Mouse (Mus musculus): Measurements from ENCODE around the gene Tbc1d22a. TPM values are rescaled to one million over a fixed set of nuclear protein-coding genes. Genes with fewer than 3 reads are reported as not detected.

Gene Tbc1d22a
- total RNA-seq, 2 experiments from 2014 or later: 32.3 TPM

DNA sequence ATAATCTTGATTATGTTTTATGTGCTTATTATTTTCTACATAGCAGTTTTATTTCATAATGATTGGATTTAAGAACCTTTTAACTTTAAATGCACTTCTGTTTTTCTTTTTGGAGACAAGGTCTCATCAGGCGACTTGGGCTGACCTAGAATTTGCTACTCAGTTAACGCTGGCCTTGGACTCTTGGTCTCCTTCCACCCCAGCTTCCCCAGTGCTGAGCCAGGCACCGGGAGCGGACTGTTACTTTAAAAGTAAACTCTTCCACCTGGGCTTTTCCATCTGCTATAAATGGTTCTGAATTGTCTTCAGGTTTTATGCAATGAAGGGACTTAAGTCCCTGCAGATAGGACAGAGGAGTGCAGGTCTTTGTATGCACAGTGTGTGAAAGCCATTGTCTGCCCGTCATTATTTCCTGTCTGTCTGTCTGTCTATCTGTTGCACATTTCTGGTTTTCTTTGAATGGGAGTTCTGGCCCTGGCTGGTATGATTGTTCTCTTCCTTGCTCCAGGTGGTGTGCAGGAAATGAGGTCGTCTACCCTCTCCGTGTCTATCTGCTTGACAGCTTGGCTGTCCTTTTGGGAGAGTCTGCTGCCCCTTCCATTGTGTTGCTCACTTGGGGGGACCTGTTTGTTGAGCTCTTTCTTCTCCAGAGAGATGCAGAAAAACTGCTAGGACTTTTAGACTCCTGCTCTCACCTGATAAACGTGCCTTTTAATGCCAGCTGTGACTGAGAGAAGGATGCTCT is 117.4 kb downstream of the Tbc1d22a start:
- no peak for DNase-seq (ENCODE audit: low spot score in 2 of 2)

DNA sequence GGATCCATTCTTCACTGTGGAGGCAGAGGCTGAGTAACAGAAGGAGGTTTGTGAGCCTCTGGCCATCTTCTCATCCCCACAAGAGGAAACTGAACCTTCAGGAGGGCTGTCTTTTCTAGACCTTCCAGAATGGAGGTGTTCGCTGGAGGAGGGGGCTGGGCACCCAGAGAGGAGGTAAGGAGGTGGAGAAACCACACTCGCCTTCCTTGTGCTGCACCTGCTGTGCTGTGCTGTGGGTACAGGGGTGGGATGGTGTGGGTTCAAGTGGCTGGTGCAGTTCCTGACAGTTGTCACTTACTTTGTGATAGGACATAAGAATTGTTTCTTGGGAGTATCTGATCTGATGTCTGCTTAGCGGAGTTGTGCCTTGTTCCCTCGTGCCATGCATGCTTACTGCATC is 118.9 kb downstream of the Tbc1d22a start:
- DNase-seq (ENCODE audit: low spot score in 2 of 2): no peak

DNA sequence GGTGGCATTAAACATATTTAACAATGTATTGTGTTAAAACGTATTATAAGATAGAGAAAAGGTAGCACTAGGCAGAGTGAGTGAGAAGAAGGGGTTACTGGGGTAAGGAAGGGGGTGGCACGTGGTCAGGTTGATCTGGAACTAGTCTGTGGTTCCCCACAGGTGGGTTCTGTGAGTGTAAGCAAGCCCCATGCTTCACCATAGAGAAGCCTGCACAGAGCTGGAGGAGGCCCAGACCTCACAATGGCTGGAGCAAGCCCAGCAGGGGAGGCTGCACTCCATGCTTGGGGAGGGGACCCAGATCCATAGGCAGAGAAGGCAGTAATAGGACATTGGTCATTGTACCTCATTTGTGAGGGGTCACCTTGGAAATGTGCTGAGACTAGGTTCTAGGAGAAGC is 119.3 kb downstream of the Tbc1d22a start:
- DNase-seq (ENCODE audit: low spot score in 2 of 2): no peak

DNA sequence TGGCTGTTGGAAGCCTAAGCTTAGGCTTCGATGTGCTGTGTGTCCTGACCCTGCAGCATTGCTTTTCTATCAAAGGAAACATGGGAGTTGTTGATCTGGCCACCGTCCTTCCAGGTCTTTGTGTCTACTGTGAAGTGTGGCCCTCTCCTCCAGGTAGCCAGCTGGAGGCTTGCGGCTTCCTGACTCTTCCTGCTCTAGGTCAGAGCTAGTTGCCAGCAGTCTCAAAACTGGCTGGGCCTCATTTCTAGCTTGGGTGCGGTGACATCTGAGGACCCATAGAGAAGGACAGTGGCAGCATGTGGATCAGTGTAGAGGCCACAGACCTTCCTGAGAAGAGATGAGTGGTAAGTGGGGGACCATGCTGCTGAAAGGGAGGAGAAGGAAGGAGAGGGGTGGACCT is 120.0 kb downstream of the Tbc1d22a start:
- DNase-seq (ENCODE audit: low spot score in 2 of 2): no peak

DNA sequence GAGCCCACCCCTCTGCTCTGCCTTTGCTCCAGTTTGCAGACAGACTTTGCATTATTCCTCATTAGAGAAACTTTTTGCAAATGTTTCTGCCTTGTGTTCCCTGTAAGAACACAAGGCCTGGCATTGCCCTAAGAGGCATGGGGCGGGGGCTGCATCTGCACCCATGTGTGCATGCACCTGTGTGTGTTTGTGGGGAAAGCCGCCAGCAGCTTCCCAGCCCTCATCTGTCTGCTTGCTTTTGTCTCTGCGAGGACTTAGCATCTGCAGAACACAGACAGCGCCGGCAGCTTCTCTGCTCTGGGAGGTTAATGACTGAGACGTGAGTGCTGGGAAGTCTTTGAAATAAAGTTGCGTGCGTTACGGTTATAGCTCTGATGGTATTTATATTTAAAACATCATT is 120.5 kb downstream of the Tbc1d22a start:
- no peak for DNase-seq (ENCODE audit: low spot score in 2 of 2)

DNA sequence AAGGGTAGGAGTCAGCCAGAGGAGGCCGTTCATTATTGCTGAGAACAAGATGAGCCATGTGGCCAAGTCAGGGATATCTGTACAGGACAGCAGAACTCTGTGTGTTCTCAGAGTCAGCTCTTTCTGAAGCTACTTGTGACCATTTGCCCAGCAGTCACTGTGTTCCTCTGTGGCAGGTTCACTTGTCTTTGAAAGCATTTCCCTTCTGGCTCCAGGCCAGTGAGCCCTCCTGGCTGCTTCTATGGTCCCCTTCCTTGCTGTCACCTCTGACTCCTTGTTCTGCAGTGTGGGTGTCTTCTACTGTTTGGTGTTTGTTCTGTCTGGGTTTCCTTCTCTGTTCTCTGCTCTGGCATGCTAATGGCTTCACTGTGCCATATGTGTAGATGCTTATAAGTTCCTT is 121.5 kb downstream of the Tbc1d22a start:
- DNase-seq (ENCODE audit: low spot score in 2 of 2): no peak

DNA sequence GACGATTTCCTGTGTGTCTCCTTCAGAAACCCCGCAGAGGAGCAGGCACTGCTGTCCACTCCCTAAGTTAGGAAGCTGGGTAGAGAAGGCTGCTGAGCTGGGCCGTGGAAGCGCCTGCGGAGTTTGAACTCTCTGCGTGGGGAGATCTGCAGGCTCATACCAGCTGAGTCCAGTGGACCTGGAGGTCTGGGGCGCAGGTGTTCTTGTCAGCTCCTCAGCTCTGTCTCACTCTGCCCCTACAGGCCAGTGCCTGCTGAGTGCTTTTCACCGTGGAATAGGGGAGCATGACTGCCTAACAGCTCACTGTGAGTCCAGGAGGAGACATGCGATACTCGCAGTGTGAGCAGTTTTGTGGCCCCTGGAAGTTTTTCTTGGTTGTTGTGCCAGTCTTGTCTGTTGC is 123.5 kb downstream of the Tbc1d22a start:
- no peak for DNase-seq (ENCODE audit: low spot score in 2 of 2)

DNA sequence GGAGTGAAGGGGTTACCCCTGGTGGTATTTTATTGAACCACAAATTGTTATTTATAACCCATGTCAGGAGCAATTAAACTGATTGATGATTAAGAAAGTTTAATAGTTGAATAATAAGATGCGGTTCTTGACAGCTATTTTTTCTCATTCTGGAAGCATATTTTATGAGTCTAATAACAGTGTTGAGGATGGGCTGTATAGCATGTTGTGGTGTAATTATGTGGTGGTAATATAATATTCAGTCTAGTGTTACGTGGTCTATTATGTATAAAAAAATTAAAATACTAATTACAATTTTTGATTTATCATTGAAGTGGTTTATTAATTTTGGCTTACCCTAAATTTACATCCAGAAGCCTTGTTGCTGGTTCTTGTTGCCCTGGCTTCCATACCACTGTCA is 125.5 kb downstream of the Tbc1d22a start:
- no peak for DNase-seq (ENCODE audit: low spot score in 2 of 2)

DNA sequence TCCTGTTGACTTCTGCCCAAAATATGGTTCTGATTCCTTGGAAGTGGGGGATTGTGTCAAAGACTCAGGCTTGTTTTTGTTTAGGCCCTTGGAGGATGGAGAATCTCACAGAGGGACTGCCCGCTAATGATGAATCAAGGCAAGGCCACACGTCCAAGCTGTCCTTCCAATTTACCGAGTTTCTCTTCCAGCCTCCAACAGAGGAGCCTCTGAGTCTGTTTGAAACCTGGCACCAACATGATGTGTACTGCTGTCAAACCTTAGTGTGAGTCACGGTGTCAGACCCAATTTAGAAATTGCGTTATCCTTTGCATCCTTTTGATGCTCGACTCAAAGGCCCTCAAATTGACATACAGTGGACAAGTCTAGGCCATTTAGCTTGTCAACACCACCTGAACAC is 126.5 kb downstream of the Tbc1d22a start:
- DNase-seq (ENCODE audit: low spot score in 2 of 2): no peak

DNA sequence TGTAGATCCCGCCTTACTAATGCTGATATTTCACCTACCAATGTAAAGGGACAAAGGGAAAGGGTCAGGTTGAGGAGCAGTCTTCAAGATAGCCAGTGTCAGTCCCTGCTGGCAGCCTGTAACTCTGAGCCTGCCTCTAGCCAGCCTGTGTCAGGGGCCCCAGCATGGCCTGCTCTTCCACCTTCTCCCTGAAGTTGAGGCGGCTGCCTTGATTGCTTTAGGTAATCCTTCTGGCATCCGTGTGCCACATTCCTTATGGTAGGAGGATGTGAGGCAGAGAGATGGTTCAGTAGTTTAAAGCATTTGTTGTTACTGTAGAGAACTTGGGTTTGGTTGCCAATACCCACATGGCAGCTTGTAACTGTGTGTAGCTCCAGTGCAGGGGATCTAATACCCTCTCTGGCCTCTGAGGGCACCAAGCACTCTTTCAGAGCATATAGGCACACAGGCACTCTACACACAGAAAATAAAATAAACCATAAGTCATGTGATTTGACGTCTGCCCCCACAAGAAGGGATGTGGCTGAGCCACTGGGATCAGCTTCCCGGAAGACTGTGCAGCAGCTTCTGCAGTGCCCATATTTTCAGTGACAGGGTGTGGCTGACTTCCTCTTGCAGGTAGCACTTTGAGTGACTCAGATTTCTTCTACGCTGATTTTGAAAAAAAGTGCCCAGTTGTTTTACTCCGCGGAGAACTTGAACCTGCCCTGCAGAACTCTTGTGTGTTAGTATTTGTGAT is 128.5 kb downstream of the Tbc1d22a start:
- no peak for DNase-seq (ENCODE audit: low spot score in 2 of 2)

DNA sequence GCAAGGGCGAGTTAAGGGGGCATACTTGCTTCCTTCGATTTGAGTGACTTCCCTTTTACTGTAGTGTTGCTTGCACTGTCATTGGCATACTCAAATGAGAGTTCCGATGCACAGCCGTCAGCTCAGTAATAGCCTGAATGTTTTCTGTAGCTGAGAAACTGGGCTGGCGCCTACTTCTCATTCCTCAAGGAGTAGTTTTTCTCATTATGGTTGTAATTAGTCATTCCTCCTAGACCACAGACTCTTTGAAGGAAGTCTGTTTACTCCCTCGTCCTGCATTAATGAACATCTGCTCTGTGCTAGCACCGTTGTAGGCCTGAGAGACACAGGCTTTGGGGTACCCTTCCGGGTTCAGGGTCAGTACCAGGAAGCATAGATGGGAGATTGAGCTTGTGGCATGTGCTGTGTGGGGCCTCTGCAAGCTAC is 130.7 kb downstream of the Tbc1d22a start:
- no peak for DNase-seq (ENCODE audit: low spot score in 2 of 2)

DNA sequence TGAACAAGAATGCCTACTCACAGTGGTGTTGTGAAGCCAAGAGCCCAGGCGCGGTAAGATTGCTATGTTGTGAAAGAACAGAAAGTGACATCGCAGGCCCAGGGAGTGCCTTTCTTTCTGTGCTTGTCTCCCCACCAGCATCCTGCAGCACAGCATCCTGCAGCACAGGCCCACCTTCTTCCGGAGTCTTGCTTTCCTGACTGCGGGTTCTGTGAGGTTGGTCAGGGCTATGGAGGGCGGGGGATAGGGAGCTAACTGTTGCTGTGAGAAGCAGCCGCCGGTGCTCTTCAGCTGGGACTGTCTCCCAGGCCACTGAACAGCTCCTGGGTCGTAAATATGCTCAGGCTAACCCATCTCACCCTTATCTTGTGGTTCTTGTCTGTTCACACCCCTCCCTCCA is 131.6 kb downstream of the Tbc1d22a start:
- no peak for DNase-seq (ENCODE audit: low spot score in 2 of 2)

DNA sequence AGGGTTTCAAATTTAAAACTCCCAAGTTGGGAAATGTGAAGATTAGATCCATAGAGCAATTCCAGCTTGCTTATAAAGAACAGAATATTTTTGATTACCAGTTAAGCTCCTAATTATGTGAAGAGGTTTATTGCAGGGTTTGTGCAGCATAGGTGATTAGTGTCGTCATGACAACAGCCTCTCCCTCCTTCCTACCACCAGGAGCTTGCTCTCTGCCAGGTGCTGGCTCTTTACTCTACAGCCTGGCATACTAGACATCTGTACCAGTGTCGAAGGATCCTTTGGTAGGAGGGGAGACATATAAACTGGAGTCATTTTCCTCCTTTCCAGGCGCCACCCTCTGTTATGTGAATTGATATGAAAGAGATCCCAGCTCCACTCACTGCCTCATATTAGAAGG is 132.3 kb downstream of the Tbc1d22a start:
- DNase-seq (ENCODE audit: low spot score in 2 of 2): no peak

DNA sequence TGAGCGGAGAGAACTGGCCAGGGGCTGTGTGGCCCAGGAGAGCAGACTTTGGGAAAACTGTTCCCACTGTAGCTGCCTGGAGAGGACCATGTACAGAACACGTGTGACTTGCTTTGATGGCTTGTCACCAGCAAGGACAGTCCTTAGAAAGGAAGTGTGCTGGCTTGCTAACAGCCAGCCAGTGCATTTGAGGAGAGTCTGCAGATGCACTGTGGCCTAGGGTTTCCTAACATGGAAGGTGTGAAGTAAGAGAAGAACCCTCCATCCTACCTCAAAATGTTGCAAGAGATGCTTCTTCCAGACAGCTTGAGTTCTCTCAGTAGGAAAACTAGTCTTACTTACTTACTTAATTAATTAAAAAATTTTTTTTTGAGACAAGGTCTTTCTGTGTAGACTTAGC is 140.7 kb downstream of the Tbc1d22a start:
- DNase-seq (ENCODE audit: low spot score in 2 of 2): no peak

DNA sequence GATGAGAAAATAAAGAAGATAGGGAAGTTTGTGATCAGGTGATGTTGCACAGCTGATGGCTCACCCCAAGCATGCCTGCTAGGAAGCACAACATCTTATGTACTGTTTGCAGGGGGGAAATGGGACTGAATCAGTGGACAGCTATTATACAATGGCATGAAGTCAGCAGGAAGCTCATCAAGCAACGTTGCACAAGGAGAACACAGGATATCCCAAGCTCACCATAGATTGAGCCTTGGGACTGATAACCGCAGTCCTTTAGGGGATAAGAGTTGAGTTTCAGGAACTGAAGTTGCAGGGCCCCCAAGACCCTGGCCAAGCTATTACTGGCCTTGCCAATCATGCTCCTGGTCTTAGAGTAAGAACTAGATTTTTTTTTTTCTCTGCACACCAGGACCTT is 141.6 kb downstream of the Tbc1d22a start:
- DNase-seq (ENCODE audit: low spot score in 2 of 2): no peak

DNA sequence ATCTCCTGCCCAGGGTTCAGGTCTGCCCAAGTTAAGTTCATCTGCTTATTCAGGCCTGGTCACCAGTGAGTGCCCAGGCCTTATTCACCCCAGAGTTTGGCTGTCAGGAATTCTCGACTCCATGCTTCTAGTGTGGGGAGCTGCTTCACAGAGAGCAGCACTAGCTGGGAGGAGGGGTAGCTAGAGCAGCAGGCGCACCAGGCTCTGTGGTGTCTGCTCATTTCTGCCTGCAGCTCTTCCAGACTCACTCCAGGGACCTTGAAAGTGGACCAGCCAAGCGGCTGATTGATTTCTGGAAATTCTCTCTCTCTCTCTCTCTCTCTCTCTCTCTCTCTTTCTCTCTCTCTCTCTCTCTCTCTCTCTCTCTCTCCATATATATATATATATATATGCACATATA is 146.1 kb downstream of the Tbc1d22a start:
- no peak for DNase-seq (ENCODE audit: low spot score in 2 of 2)

DNA sequence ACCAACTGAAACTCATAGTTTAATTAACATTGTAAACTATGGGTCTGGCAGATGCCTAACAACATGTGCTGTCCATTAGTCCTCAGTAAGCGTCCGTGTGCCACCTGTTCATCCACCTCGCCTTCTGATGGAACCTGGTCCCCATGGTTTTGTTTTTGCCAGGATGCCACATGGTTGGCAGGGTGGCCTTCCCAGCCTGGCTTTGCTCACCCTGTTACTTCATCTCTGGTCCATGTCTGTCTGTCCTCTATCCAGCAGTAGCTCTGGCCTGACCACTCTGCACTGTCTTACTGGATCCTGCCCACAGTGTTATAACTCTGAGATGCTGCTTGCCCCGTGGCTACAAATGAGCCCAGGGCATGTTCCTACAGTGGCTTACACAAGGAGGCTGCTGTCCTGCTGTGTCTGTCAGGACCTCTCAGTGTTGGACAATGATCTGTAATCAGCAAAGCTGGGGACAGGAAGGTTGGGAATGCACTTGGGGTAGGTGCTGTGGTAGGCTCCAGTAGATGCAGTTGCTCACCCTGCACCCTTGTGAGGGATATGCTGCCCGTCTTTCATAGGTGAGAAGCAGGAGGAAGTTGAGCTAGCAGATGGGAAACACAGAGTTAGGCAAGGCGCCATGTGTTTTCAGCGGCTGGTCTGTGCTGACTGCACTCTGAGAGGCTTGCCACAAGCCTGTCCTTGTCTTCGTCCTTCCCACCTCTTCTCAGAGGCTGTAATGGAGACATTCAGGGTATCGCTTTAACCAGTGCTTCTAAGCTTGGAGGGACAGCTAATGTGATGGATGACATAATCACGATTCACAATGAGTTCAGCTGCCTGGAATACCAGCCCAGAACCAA is 148.3 kb downstream of the Tbc1d22a start:
- DNase-seq (ENCODE audit: low spot score in 2 of 2): no peak

DNA sequence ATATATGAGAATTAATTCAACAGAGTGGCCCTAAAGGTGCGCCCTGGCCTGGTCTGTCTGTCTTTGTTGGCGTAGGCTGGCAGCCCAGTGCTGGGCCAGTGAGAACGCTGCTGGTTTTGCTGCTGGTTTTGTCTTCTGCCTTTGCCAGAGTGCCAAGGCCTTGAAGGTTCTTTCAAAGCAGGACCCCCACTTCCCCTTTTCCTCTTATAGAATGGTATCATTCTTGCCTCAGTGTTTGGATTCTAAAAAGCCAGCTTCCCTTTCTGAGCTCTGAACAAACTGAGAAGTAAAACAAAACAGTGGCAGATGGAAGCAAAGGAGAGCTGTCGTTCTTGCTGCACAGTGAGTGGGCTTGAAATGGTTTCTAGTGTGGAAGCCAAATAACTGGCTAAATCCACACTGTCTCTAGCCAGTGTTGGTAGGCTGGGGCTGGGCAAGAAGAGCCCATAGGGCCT is 149.6 kb downstream of the Tbc1d22a start:
- no peak for DNase-seq (ENCODE audit: low spot score in 2 of 2)

DNA sequence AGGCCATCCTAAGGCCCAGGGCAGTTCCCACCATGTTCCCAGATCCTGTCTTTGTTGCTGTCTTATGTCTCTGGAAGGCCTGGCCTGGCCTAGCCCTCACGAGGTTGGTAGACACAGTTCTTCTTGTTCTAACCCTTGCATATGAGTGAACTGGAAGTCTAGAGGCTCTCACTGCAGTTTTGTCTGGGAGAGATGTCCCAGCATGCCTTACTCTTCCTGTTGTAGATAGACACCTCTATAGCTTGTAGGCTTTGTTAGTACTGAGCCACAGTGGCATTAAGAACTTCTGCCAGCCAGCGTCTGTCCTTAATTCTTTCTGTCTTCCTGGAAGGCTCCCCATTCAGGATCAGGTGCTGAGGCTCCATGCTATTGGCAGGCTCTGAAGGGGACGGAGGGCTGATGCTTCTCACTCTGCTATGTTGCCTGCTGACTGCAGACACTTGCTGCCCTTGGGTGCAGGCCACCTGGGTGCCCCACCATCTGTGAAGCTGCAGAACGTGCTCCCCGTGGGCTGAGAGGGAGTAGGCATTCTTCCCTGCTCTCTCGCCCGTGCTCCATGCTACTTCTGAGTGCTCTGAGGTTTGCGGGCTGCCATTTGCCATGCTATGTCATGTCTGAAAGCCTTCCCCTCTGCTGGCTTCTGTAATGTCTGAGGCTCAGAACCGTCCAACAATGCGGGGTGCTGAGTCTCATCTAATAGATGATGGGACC is 150.8 kb downstream of the Tbc1d22a start:
- no peak for DNase-seq (ENCODE audit: low spot score in 2 of 2)

DNA sequence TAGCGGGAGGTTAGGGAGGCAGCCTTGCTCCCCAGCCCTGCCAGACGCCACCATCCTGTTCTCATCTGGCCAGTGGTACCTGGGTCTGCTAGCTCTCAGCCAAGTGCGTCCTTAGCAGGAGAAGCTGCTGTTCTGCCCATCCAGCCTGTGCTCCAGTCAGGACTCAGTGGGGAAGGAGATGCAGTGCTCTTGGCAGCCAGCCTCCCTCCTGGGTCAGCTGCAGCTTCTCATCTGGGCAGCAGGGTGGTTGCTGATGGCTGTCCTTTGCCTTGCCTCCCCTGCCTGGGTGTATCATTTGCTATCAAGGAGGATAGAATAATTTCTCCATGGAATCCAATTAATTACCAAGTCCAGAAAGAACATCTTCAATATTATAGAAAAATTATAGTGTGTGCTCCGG is 152.5 kb downstream of the Tbc1d22a start:
- DNase-seq (ENCODE audit: low spot score in 2 of 2): no peak

DNA sequence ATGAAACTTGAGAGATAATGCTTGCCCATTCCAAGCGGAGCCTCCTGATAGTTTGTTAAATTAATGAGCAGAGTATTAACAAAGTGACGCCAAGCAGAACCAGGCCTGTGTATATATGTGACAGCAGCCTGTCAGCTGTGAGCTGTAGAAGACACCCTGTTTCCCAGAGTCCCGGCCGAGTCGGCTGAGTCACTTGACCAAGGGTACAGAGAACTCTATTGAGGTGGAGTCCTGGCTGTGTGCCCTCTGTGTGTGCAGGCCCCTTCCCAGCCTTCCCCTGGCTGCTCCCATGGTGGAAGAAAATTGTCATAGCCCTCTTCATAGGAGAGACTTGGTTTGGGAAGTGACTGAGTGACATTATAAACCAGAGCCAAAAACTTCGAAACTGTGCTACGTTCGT is 153.0 kb downstream of the Tbc1d22a start:
- no peak for DNase-seq (ENCODE audit: low spot score in 2 of 2)
